Mouse (Mus musculus) heart, postnatal 0 days (tissue): ENCODE results near the gene Mad1l1. TPM values are rescaled to one million over a fixed set of nuclear protein-coding genes. Genes with fewer than 3 reads are reported as not detected.

Experiments
- ATAC-seq: fragments of 200-750 bp; cut with Nextera tagmentation; 2 replicates; pipeline ENCODE4 v1.8.0; 2017; ENCODE audit warnings: low read depth, moderate number of reproducible peaks, moderate library complexity; ENCODE audit not compliant: insufficient read depth
- DNase-seq: peaks from one replicate; pipeline ENCODE4 v3.0.0-alpha.2; 2016; ENCODE audit warnings: low spot score
- H3K27ac ChIP-seq: fragments of 300-500 bp; sonication (generic); 2 replicates; pipeline ENCODE4 v1.5.1; 2014; ENCODE audit warnings: low read depth, mild to moderate bottlenecking
- H3K27me3 ChIP-seq: fragments of 300-500 bp; sonication (generic); 2 replicates; pipeline ENCODE4 v1.6.1; 2014; ENCODE audit warnings: low read length, mixed read lengths; ENCODE audit not compliant: control insufficient read depth, insufficient read depth
- H3K36me3 ChIP-seq: fragments of 300-500 bp; sonication (generic); replicated peaks from 2 replicates; pipeline ENCODE4 v1.6.1; 2014; ENCODE audit warnings: low read length, mixed read lengths; ENCODE audit not compliant: control insufficient read depth, insufficient read depth
- H3K4me1 ChIP-seq: fragments of 300-500 bp; sonication (generic); 2 replicates; pipeline ENCODE4 v1.6.1; 2014; ENCODE audit warnings: antibody characterized with exemption; ENCODE audit not compliant: control insufficient read depth, insufficient read depth
- H3K4me2 ChIP-seq: fragments of 300-500 bp; sonication (generic); 2 replicates; pipeline ENCODE4 v1.6.1; 2014; ENCODE audit warnings: low read depth, mild to moderate bottlenecking, low read length, moderate library complexity
- H3K4me3 ChIP-seq: fragments of 300-500 bp; sonication (generic); 2 replicates; pipeline ENCODE4 v1.5.1; 2014; ENCODE audit warnings: low read depth, low read length
- H3K9ac ChIP-seq: fragments of 300-500 bp; sonication (generic); replicated peaks from 2 replicates; pipeline ENCODE4 v1.6.1; 2014; ENCODE audit warnings: low read depth, low read length, mixed read lengths
- H3K9me3 ChIP-seq: fragments of 300-500 bp; sonication (generic); replicated peaks from 2 replicates; pipeline ENCODE4 v1.6.1; 2016; ENCODE audit warnings: low read length; ENCODE audit not compliant: control insufficient read depth
- CTCF ChIP-seq: IDR thresholded peaks from 2 replicates; pipeline ENCODE4 v1.5.1; 2016; ENCODE audit warnings: antibody characterized with exemption, control low read depth, low read depth
- EP300 ChIP-seq: IDR thresholded peaks from 2 replicates; pipeline ENCODE4 v1.6.1; 2016; ENCODE audit warnings: antibody characterized with exemption, low read depth
- WGBS: fragments of 180-500 bp; shearing (Covaris S2); extraction: QIAGEN DNeasy Blood & Tissue Kit; methylation state at CpG from one replicate; pipeline ENCODE4 v1.1.7; 2014; 5-methylcytosine and 5-hydroxymethylcytosine counted together
- polyA plus RNA-seq: library from polyadenylated mRNA; unstranded; fragments of >200 nt; fragmentation: Nextera tagmentation; extraction: Ambion mirVana; gene quantifications from 2 replicates; pipeline ENCODE4 v1.2.1, GENCODE M21; 2015
- total RNA-seq: library from RNA; depleted of rRNA; stranded (reverse); fragments of >200 nt; gene quantifications from 2 replicates; pipeline ENCODE4 v1.2.3, GENCODE M21; 2014; ENCODE audit warnings: low replicate concordance

Gene Mad1l1
- total and polyA plus RNA-seq, 2 experiments from 2014 or later: 15.1 to 20.6 TPM

DNA sequence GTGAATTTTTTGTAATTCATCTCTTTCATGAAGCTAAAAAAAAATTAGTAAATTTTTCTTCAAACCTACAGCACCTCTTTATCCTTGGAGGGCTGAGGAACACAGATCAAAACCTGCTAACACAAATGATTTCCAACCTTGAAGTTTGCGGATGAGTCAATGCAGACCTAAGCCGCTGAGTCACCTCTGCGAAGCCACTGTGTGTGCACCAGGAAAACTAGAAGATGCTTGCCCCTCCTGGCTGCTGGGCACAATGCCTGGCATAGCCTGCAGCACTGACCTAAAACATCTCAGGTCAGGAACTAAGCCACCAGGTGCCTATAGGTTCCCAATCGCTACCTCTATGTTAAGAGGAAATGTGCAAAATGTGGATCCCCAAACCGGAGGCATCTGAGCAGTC lies 119.8 kb downstream of the Mad1l1 start:
- H3K9me3 ChIP-seq: no peaks in the 10 kb centered on the region
- no peaks in the 10 kb centered on the region for H3K27me3 ChIP-seq
- no peaks in the 10 kb centered on the region for H3K36me3 ChIP-seq
- no peak overlapping the region for H3K4me2 ChIP-seq
- H3K4me3 ChIP-seq: no peak overlapping the region
- no peak for TF ChIP-seq EP300
- TF ChIP-seq CTCF: no peak
- WGBS: 93% methylated on average over 5 of the region's 5 CpGs
- H3K9ac ChIP-seq: no peak overlapping the region
- H3K27ac ChIP-seq: no peak overlapping the region
- H3K4me1 ChIP-seq: no peaks in the 10 kb centered on the region
- no peak for DNase-seq
- ATAC-seq: no peak

DNA sequence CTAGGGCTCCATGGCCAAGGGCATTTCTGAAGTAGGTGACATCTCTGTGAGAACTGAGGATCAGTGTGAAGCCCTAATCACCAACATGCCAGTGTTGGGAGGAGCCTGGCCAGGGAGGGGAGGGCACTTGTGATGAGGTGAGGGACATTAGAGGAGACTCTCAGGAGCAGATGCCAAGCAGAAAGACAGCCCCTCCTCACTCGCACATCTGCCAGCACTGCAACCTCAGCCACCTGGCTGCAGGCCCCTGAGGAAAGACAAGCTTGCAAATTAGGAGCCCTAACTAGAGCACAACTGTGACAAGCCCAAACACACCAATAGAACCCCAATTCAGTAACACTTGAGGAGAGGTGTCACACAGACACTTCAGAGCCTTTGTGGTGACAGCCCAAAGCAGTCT lies 120.2 kb downstream of the Mad1l1 start:
- no peak overlapping the region for H3K4me2 ChIP-seq
- H3K27me3 ChIP-seq: no peaks in the 10 kb centered on the region
- TF ChIP-seq CTCF (no peak), EP300 (no peak)
- H3K36me3 ChIP-seq: no peaks in the 10 kb centered on the region
- no peaks in the 10 kb centered on the region for H3K9me3 ChIP-seq
- no peak overlapping the region for H3K9ac ChIP-seq
- WGBS: 93% methylated on average over 1 of the region's 1 CpGs
- H3K27ac ChIP-seq: no peak overlapping the region
- DNase-seq (no peak), ATAC-seq (no peak)
- H3K4me3 ChIP-seq: no peak overlapping the region
- no peaks in the 10 kb centered on the region for H3K4me1 ChIP-seq

DNA sequence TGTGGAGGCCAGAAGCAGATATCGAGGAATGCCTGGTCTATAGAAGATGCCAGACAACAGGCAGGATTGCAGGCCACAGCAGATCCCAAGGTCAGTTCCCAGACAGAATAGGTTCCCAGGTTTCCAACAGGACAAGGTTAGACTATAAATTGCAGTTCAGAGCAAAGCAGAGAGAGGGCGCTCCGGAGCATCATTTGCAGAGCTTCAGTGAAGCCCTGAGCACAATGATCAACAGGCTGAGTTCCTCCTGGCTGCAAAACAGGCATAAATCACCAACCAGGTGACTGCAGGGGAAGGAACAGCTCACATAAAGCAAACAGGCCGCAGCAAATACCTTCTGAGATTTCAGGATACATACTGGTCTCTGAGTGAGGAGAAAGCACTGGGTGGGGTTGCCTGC lies 123.6 kb downstream of the Mad1l1 start:
- ATAC-seq (peak; percentile 25; the same call in 1 of the 2 replicates), DNase-seq (peak; percentile 57)
- Histone ChIP-seq H3K27ac (no peak overlapping the region), H3K4me1 (no peaks in the 10 kb centered on the region), H3K9ac (no peak overlapping the region), H3K27me3 (no peaks in the 10 kb centered on the region), H3K4me3 (no peak overlapping the region), H3K36me3 (peaks cover 8% of the 10 kb centered on the region), H3K9me3 (no peaks in the 10 kb centered on the region), H3K4me2 (no peak overlapping the region)
- TF ChIP-seq CTCF (peak; percentile 72), EP300 (no peak)
- 29% methylated on average over 4 of the region's 4 CpGs for WGBS

DNA sequence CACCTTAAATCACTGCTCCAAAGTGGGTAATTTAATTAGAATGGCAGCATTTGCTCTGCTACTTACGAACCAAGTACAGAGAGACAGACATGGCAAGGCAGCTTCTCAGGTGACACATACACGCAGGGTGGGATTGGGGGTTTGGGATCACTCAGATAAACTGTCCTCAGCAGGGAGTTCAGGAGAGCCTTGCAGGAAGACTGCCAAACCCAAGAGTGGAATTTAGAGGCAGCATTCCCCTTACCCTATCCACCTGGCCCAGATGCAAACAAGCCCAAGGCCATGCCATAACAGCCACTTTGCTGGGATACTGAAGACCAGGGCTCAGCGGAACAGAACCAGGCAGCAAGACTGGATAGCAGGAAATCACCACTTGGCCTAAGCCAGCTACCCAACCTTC lies 124.9 kb downstream of the Mad1l1 start:
- no peak overlapping the region for H3K27ac ChIP-seq
- H3K4me1 ChIP-seq: no peaks in the 10 kb centered on the region
- no peak overlapping the region for H3K4me3 ChIP-seq
- no peaks in the 10 kb centered on the region for H3K27me3 ChIP-seq
- DNase-seq (no peak), ATAC-seq (no peak)
- TF ChIP-seq EP300 (no peak), CTCF (no peak)
- H3K36me3 ChIP-seq: peaks cover 17% of the 10 kb centered on the region
- H3K4me2 ChIP-seq: no peak overlapping the region
- WGBS: 97% methylated on average over 3 of the region's 3 CpGs
- no peaks in the 10 kb centered on the region for H3K9me3 ChIP-seq
- no peak overlapping the region for H3K9ac ChIP-seq

DNA sequence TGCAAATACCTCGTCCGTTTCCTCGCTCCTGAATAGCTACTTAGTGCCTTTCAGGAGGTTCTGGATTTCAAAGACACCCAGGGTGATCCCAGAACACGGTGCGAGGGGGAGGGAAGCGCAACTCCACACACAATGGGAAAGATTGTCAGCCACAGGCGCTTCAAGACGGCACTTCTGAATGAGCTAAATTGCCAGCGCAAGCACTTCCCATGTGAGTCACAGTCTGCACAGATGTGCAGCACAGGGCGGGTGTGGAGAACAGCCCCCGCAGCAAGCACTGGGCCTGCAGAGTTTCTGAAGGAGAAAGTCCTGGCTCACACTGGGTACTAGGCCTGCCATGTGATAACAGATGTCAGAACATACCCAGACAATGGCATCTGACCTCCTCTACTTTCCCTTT lies 127.2 kb downstream of the Mad1l1 start:
- H3K4me1 ChIP-seq: no peaks in the 10 kb centered on the region
- H3K4me3 ChIP-seq: no peak overlapping the region
- 54% methylated on average over 11 of the region's 11 CpGs for WGBS
- TF ChIP-seq CTCF: no peak
- no peak for TF ChIP-seq EP300
- no peak overlapping the region for H3K9ac ChIP-seq
- H3K27me3 ChIP-seq: no peaks in the 10 kb centered on the region
- H3K27ac ChIP-seq: no peak overlapping the region
- H3K4me2 ChIP-seq: no peak overlapping the region
- DNase-seq (no peak), ATAC-seq (peak; percentile 66)
- H3K9me3 ChIP-seq: no peaks in the 10 kb centered on the region
- peaks cover 17% of the 10 kb centered on the region for H3K36me3 ChIP-seq

DNA sequence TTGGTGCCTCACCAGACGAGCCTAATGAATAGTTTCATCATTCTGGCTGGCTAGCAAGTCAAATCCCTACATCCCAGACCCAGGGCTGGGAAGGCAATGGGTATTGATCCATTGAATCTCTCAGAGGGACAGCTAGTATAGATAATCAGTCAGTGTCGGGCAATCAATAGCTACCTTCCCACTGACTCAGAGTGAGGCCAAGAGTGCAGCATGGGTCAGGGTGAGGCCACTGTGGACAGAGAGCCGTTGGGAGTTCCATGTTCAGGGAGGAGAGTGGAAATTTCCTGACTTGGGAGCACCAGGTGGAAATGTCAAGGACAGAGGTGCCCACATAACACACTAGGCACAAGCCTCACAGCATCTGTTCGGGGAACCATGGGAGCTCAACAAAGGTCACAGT lies 129.8 kb downstream of the Mad1l1 start:
- Histone ChIP-seq H3K27me3 (no peaks in the 10 kb centered on the region), H3K4me2 (no peak overlapping the region), H3K9me3 (no peaks in the 10 kb centered on the region), H3K4me3 (no peak overlapping the region), H3K9ac (no peak overlapping the region), H3K36me3 (peaks cover 17% of the 10 kb centered on the region), H3K27ac (no peak overlapping the region), H3K4me1 (no peaks in the 10 kb centered on the region)
- 79% methylated on average over 4 of the region's 4 CpGs for WGBS
- ATAC-seq (no peak), DNase-seq (no peak)
- TF ChIP-seq EP300: no peak
- no peak for TF ChIP-seq CTCF
